Mouse (Mus musculus) central nervous system, embryonic 11.5 days (tissue): Measurements from ENCODE around the gene Rnf38. TPM values are rescaled to one million over a fixed set of nuclear protein-coding genes. Genes with fewer than 3 reads are reported as not detected.

Experiments used
- polyA plus RNA-seq: library from polyadenylated mRNA; depleted of rRNA; stranded (reverse); fragments of >200 nt; gene quantifications from 2 replicates; pipeline ENCODE4 v1.2.3, GENCODE M21; 2012; rRNA removed

Gene Rnf38
- 93.7 and 194 TPM in 2 replicates for polyA plus RNA-seq

DNA sequence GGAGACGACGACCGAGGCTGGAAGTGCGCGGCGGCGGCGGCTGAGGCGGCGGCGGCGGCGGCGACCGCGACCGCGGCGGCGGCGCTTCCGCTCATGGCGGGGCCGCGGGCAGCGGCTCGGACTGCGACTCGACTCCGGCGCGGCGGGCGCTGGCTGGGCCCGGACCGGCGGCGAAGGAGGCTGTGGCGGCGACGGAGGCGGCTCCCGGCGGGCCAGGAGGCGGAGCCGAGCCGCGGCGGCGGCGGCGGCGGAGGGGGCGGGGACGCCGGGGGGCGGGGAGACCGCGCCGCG is at the start of gene Rnf38:
Gene Rnf38 (minus strand): TSS at position 77 of the 291 bp plus-strand sequence.

DNA sequence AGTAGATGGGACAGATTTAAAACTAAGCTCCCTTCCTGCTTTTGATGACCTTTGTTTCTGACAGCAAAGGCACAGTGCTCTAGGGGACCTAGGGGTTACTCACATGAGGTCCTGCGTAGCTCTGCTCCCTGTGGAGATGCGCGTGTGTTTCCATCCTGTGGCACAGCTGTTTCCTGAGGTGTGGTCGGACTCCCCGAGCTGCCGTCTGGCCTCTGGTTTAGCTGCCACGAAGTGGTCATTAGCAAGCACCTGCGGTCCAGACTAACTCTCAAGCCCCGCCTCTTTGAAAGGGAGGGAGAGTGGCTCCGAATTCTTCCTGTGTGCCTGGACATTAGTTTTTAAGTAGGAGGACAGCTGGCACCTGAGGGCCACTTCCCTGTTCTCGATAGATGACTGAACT is 149.6 kb downstream of the Rnf38 start, which contains the start of gene Gne:
Gene Gne (minus strand): TSS at position 233 of the 400 bp plus-strand sequence.

Other genes starting within 250 kb of the Rnf38 start
- 346 and 520 TPM in 2 replicates for gene Clta, start 229.3 kb downstream of the Rnf38 start, polyA plus RNA-seq
- 9.0 and 10.8 TPM in 2 replicates for gene Gne, start 149.6 kb downstream of the Rnf38 start, polyA plus RNA-seq
- gene Melk, start 67.1 kb upstream of the Rnf38 start, polyA plus RNA-seq, result 37.3 and 42.1 TPM in 2 replicates